14 mouse cellular contexts compared by ENCODE assay signal in genomic region chr7:123127301-123127700, GRCm38 (mm10). TPM values are rescaled to one million over a fixed set of nuclear protein-coding genes. Genes with fewer than 3 reads are reported as not detected.
DNase-seq lines count a peak whose midpoint lies in the region; ATAC-seq and TF ChIP-seq lines count a peak whose summit lies in the region.
"Had no signal": no experiment of that assay in that cellular context is flagged by ENCODE, and none has a peak within 500 bp of the region (broad histone marks: within the 10 kb centered on the region; RNA-seq: fewer than 3 reads in every experiment).

No protein-coding gene starts in this region.

- no peak for TF ChIP-seq EP300 in lung, postnatal 0 days (IDR thresholded peaks at IDR 0.05)

- H3K27me3 ChIP-seq in hindbrain, postnatal 0 days (ENCODE audit: insufficient read depth, low read length) = no peaks in the 10 kb centered on the region
- H3K27me3 ChIP-seq in hindbrain, embryonic 12.5 days = no peaks in the 10 kb centered on the region
- no peaks in the 10 kb centered on the region for H3K27me3 ChIP-seq in lung, postnatal 0 days (replicated peaks; ENCODE audit: insufficient read depth, low read length)
- H3K27me3 ChIP-seq in splenic B cell, adult 2 months (ENCODE audit: control insufficient read depth, insufficient read depth, low read length, poor library complexity, severe bottlenecking) = no peaks in the 10 kb centered on the region
- H3K27me3 ChIP-seq: stomach, embryonic 15.5 days had no signal

- TF ChIP-seq POLR2A in lung, adult 2 months (IDR thresholded peaks at IDR 0.05; ENCODE audit: borderline replicate concordance, extremely low read depth, low read depth, low read length) = no peak

- no peaks in the 10 kb centered on the region for H3K36me3 ChIP-seq in hindbrain, postnatal 0 days (ENCODE audit: insufficient read depth, low read length)
- peaks cover 6% of the 10 kb centered on the region for H3K36me3 ChIP-seq in hindbrain, embryonic 12.5 days
- H3K36me3 ChIP-seq in lung, postnatal 0 days (ENCODE audit: insufficient read depth, low read length) = no peaks in the 10 kb centered on the region
- H3K36me3 ChIP-seq in splenic B cell, adult 2 months (ENCODE audit: control insufficient read depth, insufficient read depth, low read length, poor library complexity, severe bottlenecking) = 0 out of 2 replicates have a peak, but pooled peaks cover 4% of the 10 kb centered on the region
- H3K36me3 ChIP-seq: stomach, embryonic 15.5 days had no signal

- WGBS in hindbrain, postnatal 0 days = 56% methylated on average over 1 of the region's 1 CpGs
- WGBS in hindbrain, embryonic 12.5 days = 76% methylated on average over 1 of the region's 1 CpGs
- WGBS in lung, postnatal 0 days = 68% methylated on average over 1 of the region's 1 CpGs
- WGBS in lung, adult 2 months = 60% methylated on average over 1 of the region's 1 CpGs

- no peak for ATAC-seq in hindbrain, postnatal 0 days
- no peak for ATAC-seq in hindbrain, embryonic 12.5 days (ENCODE audit: low FRiP score)
- ATAC-seq in lung, postnatal 0 days = no peak
- ATAC-seq: forebrain, embryonic 16.5 days had no signal

- no peak; the same call in 1 of the 2 replicates for TF ChIP-seq CTCF in hindbrain, postnatal 0 days (IDR thresholded peaks at IDR 0.05; ENCODE audit: low read depth)
- peak; percentile 52 for TF ChIP-seq CTCF in lung, postnatal 0 days (IDR thresholded peaks at IDR 0.05)
- TF ChIP-seq CTCF in lung, adult 2 months (IDR thresholded peaks at IDR 0.05; ENCODE audit: insufficient read depth, low read length) = no peak

- H3K4me1 ChIP-seq in hindbrain, postnatal 0 days (ENCODE audit: insufficient read depth, low read length) = no peaks in the 10 kb centered on the region
- peaks cover 20% of the 10 kb centered on the region for H3K4me1 ChIP-seq in hindbrain, embryonic 12.5 days
- peaks cover 4% of the 10 kb centered on the region; the same call in 1 of the 2 replicates for H3K4me1 ChIP-seq in lung, postnatal 0 days (ENCODE audit: insufficient read depth, low read depth, low read length)
- peaks cover 25% of the 10 kb centered on the region for H3K4me1 ChIP-seq in lung, adult 2 months (ENCODE audit: control insufficient read depth, insufficient read depth, low read length)

- H3K9me3 ChIP-seq in hindbrain, postnatal 0 days (ENCODE audit: low read length) = no peaks in the 10 kb centered on the region
- H3K9me3 ChIP-seq in hindbrain, embryonic 12.5 days (replicated peaks) = no peaks in the 10 kb centered on the region
- no peaks in the 10 kb centered on the region for H3K9me3 ChIP-seq in lung, postnatal 0 days (ENCODE audit: low read length)
- H3K9me3 ChIP-seq: stomach, embryonic 15.5 days had no signal

- H3K4me3 ChIP-seq in hindbrain, postnatal 0 days (ENCODE audit: low read length) = no peak overlapping the region
- no peak overlapping the region for H3K4me3 ChIP-seq in hindbrain, embryonic 12.5 days
- H3K4me3 ChIP-seq in lung, postnatal 0 days (ENCODE audit: low read depth, low read length) = no peak overlapping the region
- H3K4me3 ChIP-seq in lung, adult 2 months (replicated peaks; ENCODE audit: extremely low read depth, low read depth, low read length) = no peak overlapping the region
- H3K4me3 ChIP-seq: stomach, embryonic 15.5 days had no signal

- no peak overlapping the region for H3K27ac ChIP-seq in hindbrain, postnatal 0 days
- H3K27ac ChIP-seq in hindbrain, embryonic 12.5 days = no peak overlapping the region
- H3K27ac ChIP-seq in lung, postnatal 0 days (ENCODE audit: low read length) = no peak overlapping the region
- H3K27ac ChIP-seq: stomach, embryonic 15.5 days had no signal

- H3K4me2 ChIP-seq in hindbrain, postnatal 0 days (ENCODE audit: low read depth, low read length) = no peak overlapping the region
- no peak overlapping the region for H3K4me2 ChIP-seq in hindbrain, embryonic 12.5 days (replicated peaks)
- H3K4me2 ChIP-seq in lung, postnatal 0 days (replicated peaks; ENCODE audit: low read depth, low read length) = no peak overlapping the region
- H3K4me2 ChIP-seq: heart, embryonic 11.5 days; stomach, embryonic 15.5 days had no signal

- DNase-seq in hindbrain, postnatal 0 days (ENCODE audit: low spot score) = peak; percentile 8
- DNase-seq in lung, postnatal 0 days (ENCODE audit: low spot score) = peak; percentile 33
- DNase-seq in lung, adult 2 months = no peak
- peak; percentile 50 for DNase-seq in R1 (ENCODE audit: low read depth, low spot score)
- peak; percentile 11 for DNase-seq in splenic B cell, adult 2 months (ENCODE audit: low read depth, low spot score)
- DNase-seq in embryo, embryonic 9.5 days (ENCODE audit: extremely low spot score) = no peak
- DNase-seq: adrenal gland, postnatal 36 days; cerebellum, adult 9-11 months; kidney, adult 18-20 months; thymus, postnatal 14 days had no signal

- no peak overlapping the region for H3K9ac ChIP-seq in hindbrain, postnatal 0 days (replicated peaks; ENCODE audit: low read length)
- no peak overlapping the region for H3K9ac ChIP-seq in hindbrain, embryonic 12.5 days
- no peak overlapping the region for H3K9ac ChIP-seq in lung, postnatal 0 days (replicated peaks; ENCODE audit: low read depth)
- H3K9ac ChIP-seq: stomach, embryonic 15.5 days had no signal

RNA-seq across cellular contexts. Expression of gene Tnrc6a, which starts 3.6 kb away (rescaled TPM):
- total RNA-seq in hindbrain, postnatal 0 days (2014; rRNA removed) = 48.5 and 51.3 TPM in 2 replicates
- polyA plus RNA-seq in hindbrain, postnatal 0 days (2015; fragmentation: Nextera tagmentation; extraction: Ambion mirVana) = 62.1 and 65.5 TPM in 2 replicates
- 70.7 and 79.9 TPM in 2 replicates for polyA plus RNA-seq in hindbrain, embryonic 12.5 days (2016; fragmentation: Nextera tagmentation; extraction: Ambion mirVana)
- polyA plus RNA-seq in lung, postnatal 0 days (2015; fragmentation: Nextera tagmentation; extraction: Ambion mirVana) = 49.7 and 59.6 TPM in 2 replicates
- 30.5 and 33.2 TPM in 2 replicates for polyA plus RNA-seq in lung, adult 2 months (2012; rRNA removed)

Comparison
In these comparisons a context has a peak if more than half of its experiments do, and no peak if none do; other contexts are left out.
1. DNase-seq: peak in hindbrain, postnatal 0 days (single experiment), lung, postnatal 0 days (single experiment), R1 (single experiment) and splenic B cell, adult 2 months (single experiment); none in lung, adult 2 months (single experiment) and embryo, embryonic 9.5 days (single experiment).